Comparison of ENCODE assay signal across 14 mouse cellular contexts in the genomic region with DNA sequence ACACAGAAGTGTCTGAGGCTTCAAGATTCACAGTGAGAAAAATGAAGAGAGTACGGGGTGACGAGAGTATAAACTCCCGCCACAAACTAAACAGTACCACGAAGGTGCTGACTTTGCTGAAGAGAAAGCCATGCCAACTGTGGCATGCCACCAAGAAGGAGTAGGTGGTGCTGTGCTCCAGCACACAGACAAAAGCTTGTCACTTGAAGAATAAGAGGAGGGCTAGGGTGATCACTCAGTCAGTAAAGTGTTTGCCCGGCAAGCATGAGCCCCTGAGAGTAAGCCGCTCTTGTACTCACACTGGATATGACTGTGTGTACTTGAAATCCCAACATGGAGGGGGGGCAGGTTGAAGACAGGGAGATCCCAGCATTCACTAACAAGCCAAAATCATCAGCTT.
DNase-seq lines count a peak whose midpoint lies in the region; ATAC-seq lines count a peak whose summit lies in the region.
"Had no signal": no experiment of that assay in that cellular context is flagged by ENCODE, and none has a peak within 500 bp of the region (broad histone marks: within the 10 kb centered on the region; RNA-seq: fewer than 3 reads in every experiment).

No protein-coding gene starts in this region.

- H3K27me3 ChIP-seq in hindbrain, embryonic 15.5 days = no peaks in the 10 kb centered on the region
- H3K27me3 ChIP-seq in neural tube, embryonic 13.5 days = no peaks in the 10 kb centered on the region
- H3K27me3 ChIP-seq: liver, embryonic 13.5 days had no signal

- no peak overlapping the region for H3K9ac ChIP-seq in hindbrain, embryonic 15.5 days
- no peak overlapping the region for H3K9ac ChIP-seq in neural tube, embryonic 13.5 days
- H3K9ac ChIP-seq: liver, embryonic 13.5 days had no signal

- DNase-seq in cerebellum, postnatal 10 days = peak; percentile 36 to 42
- no peak for DNase-seq in cerebellum, adult 11 months
- DNase-seq in retina, postnatal 1 day = peak; percentile 28
- no peak for DNase-seq in retina, embryonic 14.5 days (ENCODE audit: low spot score)
- DNase-seq in urinary bladder, adult 18-20 months (ENCODE audit: low spot score in 2 of 2) = no peak
- DNase-seq: cerebellum, adult 18-20 months; heart, postnatal 4 days; layer of hippocampus, postnatal 36 days; liver, embryonic 13.5 days had no signal

- no peaks in the 10 kb centered on the region for H3K9me3 ChIP-seq in hindbrain, embryonic 15.5 days
- no peaks in the 10 kb centered on the region for H3K9me3 ChIP-seq in neural tube, embryonic 13.5 days
- H3K9me3 ChIP-seq: liver, embryonic 13.5 days had no signal

- peaks cover 36% of the 10 kb centered on the region for H3K4me1 ChIP-seq in hindbrain, embryonic 15.5 days (replicated peaks)
- H3K4me1 ChIP-seq in neural tube, embryonic 13.5 days (replicated peaks) = peaks cover 54% of the 10 kb centered on the region

- peak; percentile 17; the same call in 1 of the 2 replicates for ATAC-seq in hindbrain, embryonic 15.5 days (ENCODE audit: low FRiP score, low read depth)
- ATAC-seq in neural tube, embryonic 13.5 days (ENCODE audit: low read depth) = peak; percentile 24; the same call in 1 of the 2 replicates
- no peak for ATAC-seq in megakaryocyte progenitor cell, adult 5-6 weeks (replicated peaks; ENCODE audit: poor library complexity)

- H3K4me2 ChIP-seq in hindbrain, embryonic 15.5 days = no peak overlapping the region
- peak overlapping the region; percentile 2; the same call in 1 of the 2 replicates for H3K4me2 ChIP-seq in neural tube, embryonic 13.5 days
- H3K4me2 ChIP-seq: liver, embryonic 13.5 days had no signal

- H3K36me3 ChIP-seq in hindbrain, embryonic 15.5 days = no peaks in the 10 kb centered on the region
- no peaks in the 10 kb centered on the region for H3K36me3 ChIP-seq in neural tube, embryonic 13.5 days
- H3K36me3 ChIP-seq: liver, embryonic 13.5 days had no signal

- WGBS in hindbrain, embryonic 15.5 days = 31% methylated on average over 6 of the region's 6 CpGs
- WGBS in neural tube, embryonic 13.5 days = 27% methylated on average over 6 of the region's 6 CpGs

- peak overlapping the region; percentile 58; the same call in 1 of the 2 replicates for H3K27ac ChIP-seq in hindbrain, embryonic 15.5 days (replicated peaks)
- H3K27ac ChIP-seq in neural tube, embryonic 13.5 days (replicated peaks) = peak overlapping the region; percentile 82
- H3K27ac ChIP-seq: liver, embryonic 13.5 days; macrophage had no signal

- H3K4me3 ChIP-seq in hindbrain, embryonic 15.5 days = no peak overlapping the region
- H3K4me3 ChIP-seq in neural tube, embryonic 13.5 days = no peak overlapping the region
- H3K4me3 ChIP-seq: erythroblast, embryonic 14.5 days; liver, embryonic 13.5 days had no signal

Comparison
In these comparisons a context has a peak if more than half of its experiments do, and no peak if none do; other contexts are left out.
1. DNase-seq: peak in cerebellum, postnatal 10 days (2 of 2) and retina, postnatal 1 day (single experiment); none in cerebellum, adult 11 months (single experiment), retina, embryonic 14.5 days (single experiment) and urinary bladder, adult 18-20 months (0 of 2).